ENCODE assay signal across 8 mouse cellular contexts in the genomic region with DNA sequence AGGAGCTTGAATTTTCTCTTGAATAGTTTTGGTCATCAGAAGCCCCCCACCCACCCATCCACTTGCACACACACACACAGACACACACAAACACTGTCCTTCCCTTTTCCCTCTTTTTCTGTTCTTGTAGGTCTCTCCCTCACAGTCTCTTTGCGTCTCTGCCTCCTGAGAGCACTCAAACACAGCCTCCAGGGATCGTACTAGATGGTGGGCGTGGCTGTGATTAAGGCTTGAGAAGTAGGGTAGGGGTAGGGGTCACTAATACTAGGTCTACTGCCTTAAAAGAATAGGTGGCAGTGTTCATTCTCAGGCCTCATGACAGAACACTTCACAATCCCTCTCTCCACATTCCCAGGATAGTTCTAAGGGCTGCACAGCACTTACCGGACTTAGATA. TPM values are rescaled to one million over a fixed set of nuclear protein-coding genes. Genes with fewer than 3 reads are reported as not detected.
A peak's percentile ranks its signal among the peaks of the same experiment; 100 is the strongest.
DNase-seq lines count a peak whose midpoint lies in the region; ATAC-seq and TF ChIP-seq lines count a peak whose summit lies in the region.

A gene (minus strand): TSS at position 150 of the 396 bp plus-strand sequence.

- H3K36me3 ChIP-seq in E14TG2a.4 (ENCODE audit: insufficient read depth, low read length): peaks cover 21% of the 10 kb centered on the region
- 0 out of 2 replicates have a peak, but pooled peaks cover 5% of the 10 kb centered on the region for H3K36me3 ChIP-seq in embryonic facial prominence, embryonic 14.5 days (ENCODE audit: control insufficient read depth, insufficient read depth, low read length)
- no peaks in the 10 kb centered on the region for H3K36me3 ChIP-seq in hindbrain, embryonic 11.5 days (ENCODE audit: control insufficient read depth, insufficient read depth, low read length)
- 0 out of 2 replicates have a peak, but pooled peaks cover under 1% of the 10 kb centered on the region for H3K36me3 ChIP-seq in liver, embryonic 13.5 days
- no peaks in the 10 kb centered on the region for H3K36me3 ChIP-seq in neural tube, embryonic 14.5 days (ENCODE audit: control insufficient read depth, insufficient read depth, low read length)

- DNase-seq in adrenal gland, adult 18-20 months (ENCODE audit: low spot score in 2 of 2): no peak
- no peak for DNase-seq in adrenal gland, adult (ENCODE audit: inconsistent age in 2 of 2, low spot score in 1 of 2)
- DNase-seq in embryonic facial prominence, embryonic 14.5 days (ENCODE audit: low spot score): peak; percentile 6
- DNase-seq in hindbrain, embryonic 11.5 days (ENCODE audit: low spot score): peak; percentile 13
- DNase-seq in liver, embryonic 13.5 days: no peak

- ATAC-seq in embryonic facial prominence, embryonic 14.5 days (ENCODE audit: low read depth): no peak
- ATAC-seq in hindbrain, embryonic 11.5 days (ENCODE audit: low FRiP score): no peak
- ATAC-seq in liver, embryonic 13.5 days (ENCODE audit: low read depth): no peak
- ATAC-seq in neural tube, embryonic 14.5 days (ENCODE audit: low read depth): no peak
- no peak for ATAC-seq in activated CD4-positive, CD25-positive, alpha-beta regulatory T cell, adult 4 months

- WGBS in embryonic facial prominence, embryonic 14.5 days: 21% methylated on average over 4 of the region's 4 CpGs
- 18% methylated on average over 4 of the region's 4 CpGs for WGBS in hindbrain, embryonic 11.5 days
- WGBS in liver, embryonic 13.5 days (ENCODE audit: insufficient replicate concordance): 32% methylated on average over 4 of the region's 4 CpGs
- WGBS in neural tube, embryonic 14.5 days: 25% methylated on average over 4 of the region's 4 CpGs

- H3K9ac ChIP-seq in embryonic facial prominence, embryonic 14.5 days (ENCODE audit: low read depth, low read length): peak within 1 kb of the TSS; percentile 75
- H3K9ac ChIP-seq in hindbrain, embryonic 11.5 days (ENCODE audit: low read depth, low read length): peak within 1 kb of the TSS; percentile 56
- H3K9ac ChIP-seq in liver, embryonic 13.5 days: peak within 1 kb of the TSS; percentile 76
- H3K9ac ChIP-seq in neural tube, embryonic 14.5 days (replicated peaks; ENCODE audit: low read depth, low read length): peak within 1 kb of the TSS; percentile 59

- H3K4me1 ChIP-seq in E14TG2a.4 (replicated peaks; ENCODE audit: low read depth, low read length): peaks cover 43% of the 10 kb centered on the region
- H3K4me1 ChIP-seq in embryonic facial prominence, embryonic 14.5 days (ENCODE audit: control insufficient read depth, insufficient read depth, low read length): peaks cover 6% of the 10 kb centered on the region; the same call in 1 of the 2 replicates
- peaks cover 4% of the 10 kb centered on the region; the same call in 1 of the 2 replicates for H3K4me1 ChIP-seq in hindbrain, embryonic 11.5 days (replicated peaks; ENCODE audit: control insufficient read depth, insufficient read depth, low read length)
- H3K4me1 ChIP-seq in liver, embryonic 13.5 days (replicated peaks): peaks cover 22% of the 10 kb centered on the region
- H3K4me1 ChIP-seq in neural tube, embryonic 14.5 days (ENCODE audit: control insufficient read depth, insufficient read depth, low read length): peaks cover 10% of the 10 kb centered on the region; the same call in 1 of the 2 replicates

- peak within 1 kb of the TSS; percentile 59 for H3K4me2 ChIP-seq in embryonic facial prominence, embryonic 14.5 days (ENCODE audit: low read depth, low read length)
- H3K4me2 ChIP-seq in hindbrain, embryonic 11.5 days (replicated peaks; ENCODE audit: low read depth, low read length): peak within 1 kb of the TSS; percentile 43
- H3K4me2 ChIP-seq in liver, embryonic 13.5 days: peak within 1 kb of the TSS; percentile 74
- H3K4me2 ChIP-seq in neural tube, embryonic 14.5 days (ENCODE audit: low read depth, low read length): peak within 1 kb of the TSS; percentile 42

- H3K9me3 ChIP-seq in E14TG2a.4 (ENCODE audit: low read length): no peaks in the 10 kb centered on the region
- no peaks in the 10 kb centered on the region for H3K9me3 ChIP-seq in embryonic facial prominence, embryonic 14.5 days (ENCODE audit: control insufficient read depth, low read length)
- no peaks in the 10 kb centered on the region for H3K9me3 ChIP-seq in hindbrain, embryonic 11.5 days (ENCODE audit: control insufficient read depth, low read length)
- no peaks in the 10 kb centered on the region for H3K9me3 ChIP-seq in liver, embryonic 13.5 days (replicated peaks)
- no peaks in the 10 kb centered on the region for H3K9me3 ChIP-seq in neural tube, embryonic 14.5 days (ENCODE audit: control insufficient read depth, low read length)

- H3K4me3 ChIP-seq in E14TG2a.4 (replicated peaks; ENCODE audit: low read length): peak within 1 kb of the TSS; percentile 85
- peak within 1 kb of the TSS; percentile 57 for H3K4me3 ChIP-seq in embryonic facial prominence, embryonic 14.5 days (ENCODE audit: low read depth, low read length)
- peak within 1 kb of the TSS; percentile 41 for H3K4me3 ChIP-seq in hindbrain, embryonic 11.5 days (ENCODE audit: low read depth, low read length)
- peak within 1 kb of the TSS; percentile 66 for H3K4me3 ChIP-seq in liver, embryonic 13.5 days (replicated peaks)
- peak within 1 kb of the TSS; percentile 47 for H3K4me3 ChIP-seq in neural tube, embryonic 14.5 days (ENCODE audit: low read depth, low read length)

- TF ChIP-seq CTCF in E14TG2a.4 (conservative IDR thresholded peaks at IDR 0.05; ENCODE audit: low read length): no peak

- no peaks in the 10 kb centered on the region for H3K27me3 ChIP-seq in E14TG2a.4 (ENCODE audit: insufficient read depth, low read length)
- no peaks in the 10 kb centered on the region for H3K27me3 ChIP-seq in embryonic facial prominence, embryonic 14.5 days (replicated peaks; ENCODE audit: control insufficient read depth, insufficient read depth, low read length)
- no peaks in the 10 kb centered on the region for H3K27me3 ChIP-seq in hindbrain, embryonic 11.5 days (ENCODE audit: control insufficient read depth, insufficient read depth, low read length)
- no peaks in the 10 kb centered on the region for H3K27me3 ChIP-seq in liver, embryonic 13.5 days
- no peaks in the 10 kb centered on the region for H3K27me3 ChIP-seq in neural tube, embryonic 14.5 days (ENCODE audit: control insufficient read depth, insufficient read depth, low read length)

- H3K27ac ChIP-seq in embryonic facial prominence, embryonic 14.5 days (replicated peaks; ENCODE audit: low read depth, low read length): peak within 1 kb of the TSS; percentile 72
- H3K27ac ChIP-seq in hindbrain, embryonic 11.5 days (ENCODE audit: low read depth, low read length): peak within 1 kb of the TSS; percentile 39; the same call in 1 of the 2 replicates
- H3K27ac ChIP-seq in liver, embryonic 13.5 days: no peak within 1 kb of the TSS
- peak within 1 kb of the TSS; percentile 74 for H3K27ac ChIP-seq in neural tube, embryonic 14.5 days (ENCODE audit: low read depth, low read length)

RNA-seq across cellular contexts. Expression of the gene that starts here (rescaled TPM):
- total RNA-seq in adrenal gland, adult 18-20 months (2021): 10 to 100 TPM; 46.3 to 73.4 TPM
- polyA plus RNA-seq in embryonic facial prominence, embryonic 14.5 days (2014; fragmentation: Nextera tagmentation; extraction: Ambion mirVana): 27.1 and 30.1 TPM in 2 replicates
- 20.1 and 24.2 TPM in 2 replicates for polyA plus RNA-seq in hindbrain, embryonic 11.5 days (2014; fragmentation: Nextera tagmentation; extraction: Ambion mirVana)
- polyA plus RNA-seq in liver, embryonic 13.5 days (2015; fragmentation: Nextera tagmentation; extraction: Ambion mirVana): 6.8 and 7.8 TPM in 2 replicates
- polyA plus RNA-seq in neural tube, embryonic 14.5 days (2014; fragmentation: Nextera tagmentation; extraction: Ambion mirVana): 61.6 and 66.1 TPM in 2 replicates
- polyA plus RNA-seq in activated CD4-positive, CD25-positive, alpha-beta regulatory T cell, adult 4 months (2017; shearing (Covaris generic)): 10 to 100 TPM in 1 of 2 experiments, 1 to 10 TPM in 1; 9.2 to 15.3 TPM

Comparison
In these comparisons a context has a peak if more than half of its experiments do, and no peak if none do; other contexts are left out.
1. DNase-seq: peak in embryonic facial prominence, embryonic 14.5 days (single experiment) and hindbrain, embryonic 11.5 days (single experiment); none in adrenal gland, adult 18-20 months (0 of 2), adrenal gland, adult (0 of 2) and liver, embryonic 13.5 days (single experiment).
2. Peak in every context shown above with its lines, with median percentiles within 50 percentile points of each other: H3K4me3 ChIP-seq, H3K4me2 ChIP-seq and H3K9ac ChIP-seq.